Mouse (Mus musculus) gastrocnemius, adult 2 months (tissue): ENCODE measurements at regions not wholly inside any gene's neighbourhood (a gene's known extent, or its start where the extent isn't known, plus 50 kb on each side); places are given as distances from the start of the nearest gene placed in this dataset.

Experiments used
- DNase-seq: peaks from one replicate; pipeline ENCODE4 v3.0.0; 2022
- H3K27ac ChIP-seq: fragments of 200-600 bp; 2 replicates; pipeline ENCODE4 v1.8.1; 2022; ENCODE audit warnings: mild to moderate bottlenecking
- H3K4me3 ChIP-seq: fragments of 200-600 bp; 2 replicates; pipeline ENCODE4 v1.8.1; 2022; ENCODE audit warnings: mild to moderate bottlenecking, moderate library complexity
- CTCF ChIP-seq: fragments of 200-600 bp; IDR thresholded peaks from 2 replicates; pipeline ENCODE4 v1.8.1; 2022; ENCODE audit warnings: antibody characterized with exemption, mild to moderate bottlenecking, moderate library complexity
- intact Hi-C: fragments of 180-260 bp; cut with DNase I; formaldehyde crosslinking; loops from one replicate; pipeline ENCODE4 v1.15.1; 2025

DNA sequence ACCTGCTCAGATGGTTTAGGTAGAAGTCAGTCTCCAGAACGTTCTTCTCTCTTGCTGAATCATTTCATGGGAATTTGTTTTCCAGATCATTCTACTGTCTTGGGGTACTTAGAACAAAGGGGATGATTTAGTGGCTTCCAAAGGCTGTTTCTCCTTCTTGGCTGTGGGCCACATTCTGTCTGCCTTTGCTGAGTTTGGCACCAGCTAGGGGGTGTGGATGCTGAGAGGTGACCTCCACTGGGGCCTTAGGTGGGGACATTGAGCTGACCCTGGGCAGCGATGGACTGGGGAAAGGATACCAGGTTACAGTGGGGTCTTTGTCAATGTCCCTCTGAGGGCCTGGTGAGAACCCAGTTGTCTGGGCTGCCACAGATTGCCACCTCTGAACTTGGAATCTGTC, 118.4 kb downstream of the Gadd45g start:
- Histone ChIP-seq H3K4me3 (no peak overlapping the region), H3K27ac (peak overlapping the region; percentile 66)
- TF ChIP-seq CTCF, result no peak
- intact Hi-C loops, result loop anchor here (5.0 kb wide), 1 partner anchor 33 kb away; no protein-coding TSS in a partner anchor
- DNase-seq, result no peak

- intact Hi-C loops, result loop anchor here (5.0 kb wide), 1 partner anchor 36 kb away; no protein-coding TSS in a partner anchor
- H3K27ac ChIP-seq, result peak overlapping the region; percentile 77
- no peak for TF ChIP-seq CTCF
Measured at GRCm38 (mm10) chr13:51968103-51968502, 121.6 kb downstream of the Gadd45g start.

GRCm38 (mm10) chr13:51968796-51969195, 122.3 kb downstream of the Gadd45g start:
- Histone ChIP-seq H3K4me3 (no peak overlapping the region), H3K27ac (peak overlapping the region; percentile 77)
- DNase-seq, result no peak
- intact Hi-C loops, result loop anchor here (5.0 kb wide), 1 partner anchor 36 kb away; no protein-coding TSS in a partner anchor
- TF ChIP-seq CTCF, result no peak

More at GRCm38 (mm10) chr13:51968103-51968502, 121.6 kb downstream of the Gadd45g start:
- H3K4me3 ChIP-seq, result no peak overlapping the region
- no peak for DNase-seq

DNA sequence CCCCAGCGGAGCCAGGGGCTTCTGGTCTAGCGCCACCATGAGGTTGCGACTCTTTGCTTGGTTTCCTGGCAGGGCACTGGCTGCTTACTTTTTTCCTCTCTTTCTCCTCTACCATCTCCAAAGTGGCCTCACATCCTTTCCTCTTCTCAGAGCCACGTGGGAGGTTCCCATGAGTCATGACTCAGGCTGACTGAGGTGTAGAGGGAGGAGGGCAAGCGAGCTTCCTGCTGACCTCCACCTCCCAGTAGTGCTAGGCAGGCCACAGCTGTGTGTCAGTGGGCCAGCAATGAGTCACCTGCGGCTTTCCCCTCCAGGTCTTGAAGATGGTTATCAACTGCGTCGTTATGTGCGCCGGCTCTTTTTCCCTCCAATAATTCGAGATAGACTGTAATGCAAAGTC, 123.6 kb downstream of the Gadd45g start:
- TF ChIP-seq CTCF, result no peak
- H3K27ac ChIP-seq, result no peak overlapping the region
- no peak overlapping the region for H3K4me3 ChIP-seq
- no peak for DNase-seq
- intact Hi-C loops, result no loop called here

GRCm38 (mm10) chr13:51972656-51973310, 126.3 kb downstream of the Gadd45g start:
- intact Hi-C loops, result no loop called here
- Histone ChIP-seq H3K4me3 (no peak overlapping the region), H3K27ac (no peak overlapping the region)
- TF ChIP-seq CTCF, result no peak
- no peak for DNase-seq

DNA sequence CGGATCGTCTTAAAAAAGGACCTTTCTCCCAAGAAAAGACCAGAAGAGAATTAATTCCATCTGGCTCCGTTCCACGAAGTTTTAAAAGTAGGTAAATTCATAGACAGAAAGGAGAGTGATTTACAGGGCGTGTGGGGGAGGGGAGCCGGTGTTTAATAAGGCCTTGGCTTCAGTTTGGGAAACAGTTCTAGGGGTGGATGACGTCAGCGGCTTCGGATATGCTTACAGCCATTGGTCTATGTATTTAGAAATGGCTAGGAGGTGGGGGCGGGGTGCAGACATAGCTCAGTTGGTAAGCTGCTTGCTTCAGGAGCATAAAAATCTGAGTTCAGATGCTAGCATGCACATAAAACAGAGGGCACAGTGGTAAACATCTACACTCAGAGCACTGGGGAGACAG, 127.0 kb downstream of the Gadd45g start:
- peak; percentile 76 for DNase-seq
- Histone ChIP-seq H3K27ac (peak overlapping the region; percentile 61), H3K4me3 (no peak overlapping the region; the same call in 1 of the 2 replicates)
- no peak for TF ChIP-seq CTCF
- intact Hi-C loops, result no loop called here

DNA sequence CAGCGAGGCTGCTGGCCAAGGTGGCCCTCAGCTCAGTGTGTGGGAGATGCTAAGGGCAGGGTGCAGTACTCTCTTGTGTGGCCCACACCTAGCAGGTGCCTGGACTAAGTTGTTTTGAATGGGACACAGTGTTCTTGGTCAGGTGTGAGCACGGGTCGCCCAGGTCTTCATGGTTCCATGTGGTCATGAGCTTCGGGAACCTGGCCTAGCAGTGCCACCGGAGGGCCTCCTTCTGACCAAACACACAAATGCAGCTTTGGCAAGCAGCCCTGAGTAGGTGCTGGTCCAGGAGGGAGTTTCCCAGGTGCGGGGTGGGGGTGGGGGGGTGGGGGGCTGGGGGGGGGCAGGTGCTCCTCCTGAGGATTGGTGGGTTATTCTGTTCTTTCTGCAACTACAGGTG, 127.6 kb downstream of the Gadd45g start:
- peak; percentile 36 for DNase-seq
- intact Hi-C loops, result loop anchor here (2.0 kb wide), 1 partner anchor 127 kb away; the partner anchor contains the start of gene Gadd45g
- H3K4me3 ChIP-seq, result no peak overlapping the region
- peak overlapping the region; percentile 61 for H3K27ac ChIP-seq
- no peak for TF ChIP-seq CTCF

DNA sequence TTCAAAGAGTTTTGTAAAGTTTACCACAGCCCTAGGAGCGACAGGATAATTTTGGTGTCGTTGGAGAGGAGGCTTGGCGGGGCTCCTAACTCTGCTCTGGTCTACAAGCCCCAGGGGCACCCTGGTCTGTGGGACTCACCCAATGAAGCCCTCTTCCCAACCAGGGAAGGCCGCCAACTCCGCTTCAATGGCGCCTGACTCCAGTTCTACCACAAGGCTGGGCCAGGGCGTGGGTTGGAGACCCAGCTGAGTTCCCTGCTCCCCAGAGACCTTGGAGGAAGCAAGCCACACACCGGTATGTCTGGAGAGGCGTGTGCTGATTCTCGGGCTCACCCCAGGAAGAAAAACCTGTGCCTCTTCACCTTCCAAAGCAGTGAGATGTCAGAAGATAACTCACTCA, 128.9 kb downstream of the Gadd45g start:
- intact Hi-C loops, result loop anchor here (1.0 to 5.0 kb wide), 3 partner anchors 102 to 129 kb away; partner anchors contain the start of gene Gadd45g
- TF ChIP-seq CTCF, result no peak
- peak; percentile 69 for DNase-seq
- H3K4me3 ChIP-seq, result peak overlapping the region; percentile 10
- H3K27ac ChIP-seq, result peak overlapping the region; percentile 87

DNA sequence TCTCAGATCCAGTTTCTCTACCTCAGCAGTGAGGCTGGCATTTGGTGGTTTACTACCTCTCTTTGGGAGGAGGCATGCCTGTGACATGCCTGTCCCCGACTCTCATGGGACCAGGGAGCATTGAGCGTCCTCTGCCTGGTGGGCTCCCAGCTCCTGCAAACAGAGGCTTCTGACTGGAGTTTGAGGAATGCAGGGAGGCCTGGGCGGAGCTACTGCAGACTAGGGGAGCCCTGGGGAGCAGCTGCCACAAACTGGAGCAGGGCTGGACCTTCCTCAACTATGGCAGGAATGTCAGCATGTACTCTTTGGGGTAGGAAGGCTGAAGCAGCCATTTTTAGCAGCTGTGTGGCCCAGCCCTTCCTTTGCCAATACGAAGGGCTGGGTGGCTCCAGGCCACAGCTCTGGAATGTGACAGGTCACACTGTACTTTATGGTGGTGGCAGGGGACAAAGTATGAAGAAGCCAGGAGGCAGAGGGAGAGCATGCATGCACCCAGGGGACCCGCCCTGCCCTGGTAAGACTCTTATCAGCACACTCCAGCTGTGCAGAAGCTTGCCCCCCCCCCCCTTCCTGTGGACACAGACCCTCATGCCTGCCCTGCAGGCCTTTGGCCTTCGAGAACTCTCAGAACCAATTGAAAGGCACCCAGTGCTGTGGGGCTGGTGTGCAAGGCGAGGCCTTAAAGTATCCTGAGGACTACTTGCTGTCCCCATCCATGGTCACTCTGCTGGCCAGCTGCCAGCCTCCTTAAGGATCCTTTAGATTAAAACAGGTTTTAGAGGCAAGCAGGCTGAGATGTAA, 129.5 kb downstream of the Gadd45g start:
- peak; percentile 47 for TF ChIP-seq CTCF
- DNase-seq, result peak; percentile 85
- Histone ChIP-seq H3K4me3 (peak overlapping the region; percentile 10), H3K27ac (peak overlapping the region; percentile 87)
- intact Hi-C loops, result loop anchor here (1.0 to 5.0 kb wide), 5 partner anchors 48 to 239 kb away; partner anchors contain the start of gene Gadd45g

DNA sequence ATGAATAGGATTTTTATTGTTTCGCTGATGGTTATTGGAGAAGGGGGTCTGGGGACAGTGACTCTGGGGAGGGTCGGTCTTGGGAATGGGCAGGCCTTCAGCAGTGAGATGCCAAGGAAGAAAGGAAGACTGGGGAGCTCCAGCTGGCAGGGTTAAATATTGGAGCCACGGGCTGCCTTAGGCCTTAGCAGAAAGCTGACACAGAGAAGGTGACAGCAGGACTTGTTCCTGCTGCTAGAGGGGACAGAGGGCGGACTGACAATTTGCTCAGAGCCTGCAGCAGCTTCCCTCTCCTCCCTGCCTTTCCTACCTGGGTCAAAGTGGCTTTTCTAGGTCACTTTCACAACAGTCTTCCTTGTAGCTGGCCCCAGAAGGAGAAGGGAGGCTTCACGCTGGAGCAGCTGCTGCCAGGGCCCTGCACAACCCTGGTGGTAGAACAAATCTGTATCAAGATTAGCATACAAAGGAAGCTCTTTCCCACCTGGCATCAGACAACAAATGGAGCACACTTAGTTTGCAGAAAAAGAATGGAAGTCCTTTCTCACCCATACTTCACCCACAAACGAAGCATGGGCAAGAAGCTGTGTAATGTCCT, 130.2 kb downstream of the Gadd45g start:
- Histone ChIP-seq H3K27ac (peak overlapping the region; percentile 87), H3K4me3 (no peak overlapping the region)
- DNase-seq, result no peak
- no peak for TF ChIP-seq CTCF
- intact Hi-C loops, result loop anchor here (1.0 to 5.0 kb wide), 3 partner anchors 48 to 238 kb away; no protein-coding TSS in a partner anchor

DNA sequence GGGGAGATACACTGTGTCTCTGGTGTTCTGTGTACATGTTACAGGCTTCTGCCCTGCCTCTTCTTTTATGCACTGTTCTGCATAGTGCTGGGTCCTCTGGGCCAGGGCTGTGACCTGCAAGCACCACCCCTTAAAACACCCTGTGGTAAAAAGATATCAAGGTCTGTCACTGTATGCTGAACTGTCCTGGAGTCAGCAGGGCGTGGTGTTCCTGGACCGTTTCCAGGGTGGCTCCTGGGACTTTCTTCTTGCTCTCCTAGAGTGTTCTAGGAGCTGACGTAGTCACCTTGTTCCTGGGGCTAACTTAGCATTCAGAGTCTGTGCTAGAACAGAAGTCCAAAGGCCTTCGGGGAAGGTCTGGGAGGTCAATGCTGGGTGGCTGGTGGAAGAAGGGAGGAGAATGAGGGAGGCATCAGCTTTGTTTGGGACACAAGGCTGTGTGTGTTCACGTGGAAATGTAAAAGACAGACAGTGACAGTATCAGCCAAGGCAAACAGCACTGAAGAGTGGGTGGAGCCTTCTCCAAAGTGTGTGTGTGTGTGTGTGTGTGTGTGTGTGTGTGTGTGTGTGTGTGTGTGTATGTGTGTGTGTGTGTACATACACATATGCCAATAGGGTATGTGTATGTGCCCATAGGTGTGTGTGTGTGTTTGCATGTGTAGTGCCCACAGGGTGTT, 133.0 kb downstream of the Gadd45g start:
- intact Hi-C loops, result loop anchor here (5.0 kb wide), 1 partner anchor 98 kb away; no protein-coding TSS in a partner anchor
- Histone ChIP-seq H3K27ac (peak overlapping the region; percentile 59), H3K4me3 (no peak overlapping the region)
- DNase-seq, result peak; percentile 83
- TF ChIP-seq CTCF, result no peak

DNA sequence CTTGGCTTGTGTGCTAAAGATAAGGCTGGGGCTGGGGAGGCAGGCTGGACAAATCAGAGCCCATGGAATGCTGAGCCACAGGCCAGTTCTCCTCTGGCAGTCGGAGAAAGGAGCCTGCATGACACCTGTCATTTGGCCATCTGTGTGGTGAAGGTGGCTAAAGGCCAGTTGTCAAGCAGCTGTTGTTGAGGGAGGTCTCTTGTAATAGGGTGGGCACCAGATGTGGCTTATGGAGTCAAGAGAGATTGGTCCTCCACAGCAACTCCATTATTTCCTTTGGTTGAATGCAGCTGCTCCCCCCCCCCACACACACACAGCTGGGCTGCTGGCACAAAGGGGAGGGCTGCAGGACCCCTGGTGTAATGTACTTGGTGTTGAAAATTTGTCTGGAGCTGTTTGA, 133.9 kb downstream of the Gadd45g start:
- Histone ChIP-seq H3K4me3 (no peak overlapping the region), H3K27ac (no peak overlapping the region)
- no peak for TF ChIP-seq CTCF
- intact Hi-C loops, result no loop called here
- DNase-seq, result no peak
